Mouse (Mus musculus): ENCODE data around the gene Kdsr. TPM values are rescaled to one million over a fixed set of nuclear protein-coding genes. Genes with fewer than 3 reads are reported as not detected.

Gene Kdsr
- polyA plus RNA-seq, 1 experiment from 2014 or later = 10.8 TPM

GRCm38 (mm10) chr1:106795634-106796541 lies 36.4 kb upstream of the Kdsr start:
- no peak for TF ChIP-seq CTCF (IDR thresholded peaks at IDR 0.05; ENCODE audit: low read depth)
- Histone ChIP-seq H3K4me2 (replicated peaks; ENCODE audit: low read depth) (peak overlapping the region; percentile 69), H3K27ac (ENCODE audit: low read depth, low read length) (peak overlapping the region; percentile 98), H3K27me3 (replicated peaks; ENCODE audit: control insufficient read depth, insufficient read depth, low read length) (no peaks in the 10 kb centered on the region), H3K36me3 (ENCODE audit: control insufficient read depth, insufficient read depth) (no peaks in the 10 kb centered on the region; the same call in 1 of the 2 replicates), H3K9me3 (ENCODE audit: control insufficient read depth) (no peaks in the 10 kb centered on the region), H3K4me3 (ENCODE audit: low read depth, low read length) (peak overlapping the region; percentile 98), H3K4me1 (replicated peaks; ENCODE audit: control insufficient read depth, insufficient read depth, low read length) (peaks cover 8% of the 10 kb centered on the region), H3K9ac (ENCODE audit: low read depth, low read length) (peak overlapping the region; percentile 100)
- WGBS = 1% methylated on average over 51 of the region's 51 CpGs
- peak; percentile 91 for ATAC-seq

GRCm38 (mm10) chr1:106774896-106775295 lies 15.4 kb upstream of the Kdsr start:
- Histone ChIP-seq H3K4me2 (replicated peaks; ENCODE audit: low read depth) (no peak overlapping the region), H3K27me3 (replicated peaks; ENCODE audit: control insufficient read depth, insufficient read depth, low read length) (no peaks in the 10 kb centered on the region), H3K36me3 (ENCODE audit: control insufficient read depth, insufficient read depth) (peaks cover 79% of the 10 kb centered on the region), H3K9ac (ENCODE audit: low read depth, low read length) (no peak overlapping the region), H3K4me3 (ENCODE audit: low read depth, low read length) (no peak overlapping the region), H3K27ac (ENCODE audit: low read depth, low read length) (no peak overlapping the region), H3K4me1 (replicated peaks; ENCODE audit: control insufficient read depth, insufficient read depth, low read length) (no peaks in the 10 kb centered on the region), H3K9me3 (ENCODE audit: control insufficient read depth) (no peaks in the 10 kb centered on the region)
- no peak for TF ChIP-seq CTCF (IDR thresholded peaks at IDR 0.05; ENCODE audit: low read depth)
- WGBS = 88% methylated on average over 4 of the region's 4 CpGs
- ATAC-seq = no peak

GRCm38 (mm10) chr1:106774092-106774491 lies 14.6 kb upstream of the Kdsr start:
- H3K27me3 ChIP-seq (replicated peaks; ENCODE audit: control insufficient read depth, insufficient read depth, low read length) = no peaks in the 10 kb centered on the region
- no peaks in the 10 kb centered on the region for H3K4me1 ChIP-seq (replicated peaks; ENCODE audit: control insufficient read depth, insufficient read depth, low read length)
- no peak overlapping the region for H3K27ac ChIP-seq (ENCODE audit: low read depth, low read length)
- no peak for ATAC-seq
- no peak overlapping the region for H3K9ac ChIP-seq (ENCODE audit: low read depth, low read length)
- H3K9me3 ChIP-seq (ENCODE audit: control insufficient read depth) = no peaks in the 10 kb centered on the region
- no peak for TF ChIP-seq CTCF (IDR thresholded peaks at IDR 0.05; ENCODE audit: low read depth)
- 61% methylated on average over 9 of the region's 9 CpGs for WGBS
- H3K36me3 ChIP-seq (ENCODE audit: control insufficient read depth, insufficient read depth) = peaks cover 77% of the 10 kb centered on the region
- no peak overlapping the region for H3K4me3 ChIP-seq (ENCODE audit: low read depth, low read length)
- no peak overlapping the region for H3K4me2 ChIP-seq (replicated peaks; ENCODE audit: low read depth)

GRCm38 (mm10) chr1:106768773-106769172 lies 9.2 kb upstream of the Kdsr start:
- Histone ChIP-seq H3K4me3 (ENCODE audit: low read depth, low read length) (no peak overlapping the region), H3K36me3 (ENCODE audit: control insufficient read depth, insufficient read depth) (peaks cover 58% of the 10 kb centered on the region)
- ATAC-seq = no peak

GRCm38 (mm10) chr1:106765771-106766170 lies 6.2 kb upstream of the Kdsr start:
- ATAC-seq = no peak
- Histone ChIP-seq H3K9ac (ENCODE audit: low read depth, low read length) (no peak overlapping the region), H3K36me3 (ENCODE audit: control insufficient read depth, insufficient read depth) (peaks cover 38% of the 10 kb centered on the region), H3K4me2 (replicated peaks; ENCODE audit: low read depth) (no peak overlapping the region), H3K27me3 (replicated peaks; ENCODE audit: control insufficient read depth, insufficient read depth, low read length) (no peaks in the 10 kb centered on the region), H3K4me1 (replicated peaks; ENCODE audit: control insufficient read depth, insufficient read depth, low read length) (no peaks in the 10 kb centered on the region), H3K27ac (ENCODE audit: low read depth, low read length) (no peak overlapping the region), H3K9me3 (ENCODE audit: control insufficient read depth) (no peaks in the 10 kb centered on the region), H3K4me3 (ENCODE audit: low read depth, low read length) (no peak overlapping the region)
- 95% methylated on average over 8 of the region's 8 CpGs for WGBS
- TF ChIP-seq CTCF (IDR thresholded peaks at IDR 0.05; ENCODE audit: low read depth) = no peak

More at GRCm38 (mm10) chr1:106768773-106769172, 9.2 kb upstream of the Kdsr start:
- Histone ChIP-seq H3K27me3 (replicated peaks; ENCODE audit: control insufficient read depth, insufficient read depth, low read length) (no peaks in the 10 kb centered on the region), H3K27ac (ENCODE audit: low read depth, low read length) (no peak overlapping the region), H3K9me3 (ENCODE audit: control insufficient read depth) (no peaks in the 10 kb centered on the region), H3K4me1 (replicated peaks; ENCODE audit: control insufficient read depth, insufficient read depth, low read length) (no peaks in the 10 kb centered on the region), H3K4me2 (replicated peaks; ENCODE audit: low read depth) (no peak overlapping the region), H3K9ac (ENCODE audit: low read depth, low read length) (no peak overlapping the region)
- TF ChIP-seq CTCF (IDR thresholded peaks at IDR 0.05; ENCODE audit: low read depth) = no peak

- no peak for TF ChIP-seq CTCF (IDR thresholded peaks at IDR 0.05; ENCODE audit: low read depth)
- no peaks in the 10 kb centered on the region for H3K9me3 ChIP-seq (ENCODE audit: control insufficient read depth)
- 75% methylated on average over 2 of the region's 2 CpGs for WGBS
These were observed 5.3 kb upstream of the Kdsr start for GRCm38 (mm10) chr1:106764846-106765245.

More at GRCm38 (mm10) chr1:106764846-106765245, 5.3 kb upstream of the Kdsr start:
- Histone ChIP-seq H3K4me1 (replicated peaks; ENCODE audit: control insufficient read depth, insufficient read depth, low read length) (no peaks in the 10 kb centered on the region), H3K9ac (ENCODE audit: low read depth, low read length) (no peak overlapping the region), H3K36me3 (ENCODE audit: control insufficient read depth, insufficient read depth) (peaks cover 30% of the 10 kb centered on the region), H3K27me3 (replicated peaks; ENCODE audit: control insufficient read depth, insufficient read depth, low read length) (no peaks in the 10 kb centered on the region), H3K27ac (ENCODE audit: low read depth, low read length) (no peak overlapping the region), H3K4me2 (replicated peaks; ENCODE audit: low read depth) (no peak overlapping the region), H3K4me3 (ENCODE audit: low read depth, low read length) (no peak overlapping the region)
- ATAC-seq = no peak

Data from intestine, postnatal 0 days (tissue).